Mouse (Mus musculus) heart, postnatal 10 days (tissue): ENCODE data around the gene Cnnm2. TPM values are rescaled to one million over a fixed set of nuclear protein-coding genes. Genes with fewer than 3 reads are reported as not detected.

Source experiments
- DNase-seq, 2 experiments: peaks; one replicate each; pipeline ENCODE4 v3.0.0; 2021
- intact Hi-C: fragments of 180-260 bp; cut with DNase I; formaldehyde crosslinking; loops from one replicate; pipeline ENCODE4 v1.15.1; 2025
- total RNA-seq, 2 experiments: library from RNA; stranded (reverse); gene quantifications; 2 replicates each; pipeline ENCODE4 v1.2.3; 2021

Cnnm2 gene
- total RNA-seq, 2 experiments from 2014 or later: 6.6 to 7.7 TPM

- intact Hi-C loops: no loop called here
- DNase-seq: no peak
Measured at GRCm38 (mm10) chr19:46871651-46872050, 110.3 kb downstream of the Cnnm2 start.

GRCm38 (mm10) chr19:46873924-46874323, 112.5 kb downstream of the Cnnm2 start:
- intact Hi-C loops: no loop called here
- DNase-seq: no peak

GRCm38 (mm10) chr19:46875790-46876189, 114.4 kb downstream of the Cnnm2 start:
- intact Hi-C loops: loop anchor here (1.0 to 5.0 kb wide), 2 partner anchors 116 to 167 kb away; no protein-coding TSS in a partner anchor
- DNase-seq: peak; percentile 85 to 91

- intact Hi-C loops: loop anchor here (5.0 kb wide), 1 partner anchor 164 kb away; no protein-coding TSS in a partner anchor
- no peak for DNase-seq
Measured at GRCm38 (mm10) chr19:46877886-46878285, 116.5 kb downstream of the Cnnm2 start.

- intact Hi-C loops: loop anchor here (5.0 kb wide), 1 partner anchor 164 kb away; no protein-coding TSS in a partner anchor
- peak; percentile 77 to 83 for DNase-seq
Measured at GRCm38 (mm10) chr19:46878346-46878745, 117.0 kb downstream of the Cnnm2 start.

GRCm38 (mm10) chr19:46879876-46880275, 118.5 kb downstream of the Cnnm2 start:
- DNase-seq: no peak
- intact Hi-C loops: loop anchor here (5.0 kb wide), 1 partner anchor 162 kb away; no protein-coding TSS in a partner anchor

- intact Hi-C loops: no loop called here
- DNase-seq: no peak
Measured at GRCm38 (mm10) chr19:46885365-46885764, 124.0 kb downstream of the Cnnm2 start.

- DNase-seq: no peak
- intact Hi-C loops: no loop called here
Measured at GRCm38 (mm10) chr19:46886826-46887225, 125.4 kb downstream of the Cnnm2 start.

GRCm38 (mm10) chr19:46887811-46888527, 126.6 kb downstream of the Cnnm2 start:
- intact Hi-C loops: no loop called here
- DNase-seq: no peak

GRCm38 (mm10) chr19:46889666-46890065, 128.3 kb downstream of the Cnnm2 start:
- intact Hi-C loops: no loop called here
- no peak for DNase-seq

GRCm38 (mm10) chr19:46890657-46891056, 129.3 kb downstream of the Cnnm2 start:
- DNase-seq: no peak
- intact Hi-C loops: no loop called here

- no peak for DNase-seq
Measured at GRCm38 (mm10) chr19:46892856-46893255, 131.5 kb downstream of the Cnnm2 start.

GRCm38 (mm10) chr19:46893484-46893883, 132.1 kb downstream of the Cnnm2 start:
- DNase-seq: no peak
- intact Hi-C loops: no loop called here

More at GRCm38 (mm10) chr19:46892856-46893255, 131.5 kb downstream of the Cnnm2 start:
- intact Hi-C loops: no loop called here

- no peak for DNase-seq
- intact Hi-C loops: loop anchor here (5.0 kb wide), 1 partner anchor 95 kb away; no protein-coding TSS in a partner anchor
Measured at GRCm38 (mm10) chr19:46897135-46897534, 135.7 kb downstream of the Cnnm2 start.

- intact Hi-C loops: loop anchor here (5.0 kb wide), 1 partner anchor 94 kb away; no protein-coding TSS in a partner anchor
Measured at GRCm38 (mm10) chr19:46898222-46898621, 136.8 kb downstream of the Cnnm2 start.

GRCm38 (mm10) chr19:46899306-46899705, 137.9 kb downstream of the Cnnm2 start:
- intact Hi-C loops: loop anchor here (5.0 kb wide), 1 partner anchor 93 kb away; no protein-coding TSS in a partner anchor
- DNase-seq: peak; percentile 59 to 66

More at GRCm38 (mm10) chr19:46898222-46898621, 136.8 kb downstream of the Cnnm2 start:
- DNase-seq: no peak

GRCm38 (mm10) chr19:46899871-46900270, 138.5 kb downstream of the Cnnm2 start:
- intact Hi-C loops: loop anchor here (5.0 kb wide), 1 partner anchor 92 kb away; no protein-coding TSS in a partner anchor
- no peak for DNase-seq

GRCm38 (mm10) chr19:46900786-46901185, 139.4 kb downstream of the Cnnm2 start:
- DNase-seq: no peak
- intact Hi-C loops: no loop called here

- no peak for DNase-seq
- intact Hi-C loops: no loop called here
Measured at GRCm38 (mm10) chr19:46901323-46901722, 139.9 kb downstream of the Cnnm2 start.

- intact Hi-C loops: no loop called here
- DNase-seq: no peak
Measured at GRCm38 (mm10) chr19:46903379-46903778, 142.0 kb downstream of the Cnnm2 start.

GRCm38 (mm10) chr19:46904907-46905306, 143.5 kb downstream of the Cnnm2 start:
- no peak for DNase-seq
- intact Hi-C loops: no loop called here

- intact Hi-C loops: no loop called here
Measured at GRCm38 (mm10) chr19:46905383-46905782, 144.0 kb downstream of the Cnnm2 start.

More at GRCm38 (mm10) chr19:46905383-46905782, 144.0 kb downstream of the Cnnm2 start:
- no peak for DNase-seq
